Mouse (Mus musculus) heart, embryonic 11.5 days (tissue): ENCODE data around the gene Gadl1. TPM values are rescaled to one million over a fixed set of nuclear protein-coding genes. Genes with fewer than 3 reads are reported as not detected.

Experiments used
- ATAC-seq: fragments of 200-750 bp; cut with Nextera tagmentation; replicated peaks from 2 replicates; pipeline ENCODE4 v1.8.0; 2017; ENCODE audit warnings: moderate library complexity; ENCODE audit not compliant: insufficient number of reproducible peaks, low FRiP score, low TSS enrichment
- H3K27ac ChIP-seq: fragments of 300-500 bp; sonication (generic); 2 replicates; pipeline ENCODE4 v1.5.1; 2014; ENCODE audit warnings: mild to moderate bottlenecking, low read depth, low read length
- H3K27me3 ChIP-seq: fragments of 300-500 bp; sonication (generic); 2 replicates; pipeline ENCODE4 v1.6.1; 2014; ENCODE audit warnings: mild to moderate bottlenecking, low read length, mixed read lengths; ENCODE audit not compliant: control insufficient read depth, insufficient read depth
- H3K36me3 ChIP-seq: fragments of 300-500 bp; sonication (generic); 2 replicates; pipeline ENCODE4 v1.6.1; 2014; ENCODE audit warnings: mild to moderate bottlenecking, low read length, moderate library complexity, mixed read lengths; ENCODE audit not compliant: control insufficient read depth, insufficient read depth
- H3K4me1 ChIP-seq: fragments of 300-500 bp; sonication (generic); 2 replicates; pipeline ENCODE4 v1.6.1; 2014; ENCODE audit warnings: low read length; ENCODE audit not compliant: control insufficient read depth, insufficient read depth
- H3K4me2 ChIP-seq: fragments of 300-500 bp; sonication (generic); 2 replicates; pipeline ENCODE4 v1.6.1; 2014; ENCODE audit warnings: mild to moderate bottlenecking, moderate library complexity
- H3K4me3 ChIP-seq: fragments of 300-500 bp; sonication (generic); 2 replicates; pipeline ENCODE4 v1.5.1; 2014; ENCODE audit warnings: low read depth, low read length
- H3K9ac ChIP-seq: fragments of 300-500 bp; sonication (generic); 2 replicates; pipeline ENCODE4 v1.6.1; 2014; ENCODE audit warnings: mild to moderate bottlenecking, low read depth, low read length, moderate library complexity
- H3K9me3 ChIP-seq: fragments of 300-500 bp; sonication (generic); replicated peaks from 2 replicates; pipeline ENCODE4 v1.6.1; 2016; ENCODE audit warnings: low read length; ENCODE audit not compliant: control insufficient read depth
- WGBS: fragments of 180-500 bp; shearing (Covaris S2); extraction: QIAGEN DNeasy Blood & Tissue Kit; methylation state at CpG from one replicate; pipeline ENCODE4 v1.1.7; 2014; ENCODE audit not compliant: insufficient replicate concordance; 5-methylcytosine and 5-hydroxymethylcytosine counted together
- polyA plus RNA-seq: library from polyadenylated mRNA; unstranded; fragments of >200 nt; fragmentation: Nextera tagmentation; extraction: Ambion mirVana; gene quantifications from 2 replicates; pipeline ENCODE4 v1.2.1, GENCODE M21; 2014

The Gadl1 gene
- polyA plus RNA-seq, 1 experiment from 2014 or later: 1.2 TPM

- peaks cover 7% of the 10 kb centered on the region; the same call in 1 of the 2 replicates for H3K4me1 ChIP-seq
- H3K4me3 ChIP-seq: no peak overlapping the region
- no peak overlapping the region for H3K27ac ChIP-seq
- WGBS: 79% methylated on average over 7 of the region's 7 CpGs
- H3K4me2 ChIP-seq: no peak overlapping the region
- no peaks in the 10 kb centered on the region for H3K27me3 ChIP-seq
- no peak for ATAC-seq
- no peaks in the 10 kb centered on the region for H3K36me3 ChIP-seq
- no peaks in the 10 kb centered on the region for H3K9me3 ChIP-seq
- H3K9ac ChIP-seq: no peak overlapping the region
Observed at GRCm38 (mm10) chr9:116121472-116121871, 212.2 kb downstream of the Gadl1 start.

GRCm38 (mm10) chr9:116122544-116122943, 213.3 kb downstream of the Gadl1 start:
- Histone ChIP-seq H3K4me2 (no peak overlapping the region), H3K4me1 (peaks cover 7% of the 10 kb centered on the region; the same call in 1 of the 2 replicates), H3K36me3 (no peaks in the 10 kb centered on the region), H3K9me3 (no peaks in the 10 kb centered on the region), H3K27ac (0 out of 2 replicates have a peak overlapping the region, but pooled peaks have one; percentile 73), H3K9ac (no peak overlapping the region), H3K27me3 (no peaks in the 10 kb centered on the region), H3K4me3 (no peak overlapping the region)
- peak; percentile 11; the same call in 1 of the 2 replicates for ATAC-seq
- WGBS: 76% methylated on average over 6 of the region's 6 CpGs

GRCm38 (mm10) chr9:116122969-116123589, 213.8 kb downstream of the Gadl1 start:
- H3K4me3 ChIP-seq: no peak overlapping the region
- no peak overlapping the region for H3K9ac ChIP-seq
- no peak overlapping the region for H3K4me2 ChIP-seq
- H3K27ac ChIP-seq: peak overlapping the region; percentile 73
- H3K9me3 ChIP-seq: no peaks in the 10 kb centered on the region
- no peaks in the 10 kb centered on the region for H3K27me3 ChIP-seq
- WGBS: 54% methylated on average over 9 of the region's 9 CpGs
- ATAC-seq: peak; percentile 35; the same call in 1 of the 2 replicates
- peaks cover 7% of the 10 kb centered on the region; the same call in 1 of the 2 replicates for H3K4me1 ChIP-seq
- no peaks in the 10 kb centered on the region for H3K36me3 ChIP-seq
